Mouse (Mus musculus) C2C12 (cell line): Measurements from ENCODE around the gene Cul4b.

Source experiments
- CTCF ChIP-seq: IDR thresholded peaks from one replicate; pipeline ENCODE4 v1.5.1; 2011; ENCODE audit not compliant: control insufficient read depth, insufficient read depth, insufficient read length
- FOSL1 ChIP-seq: IDR thresholded peaks from one replicate; pipeline ENCODE4 v1.8.0; 2011; ENCODE audit warnings: mild to moderate bottlenecking, low read length; ENCODE audit not compliant: poor library complexity, insufficient read depth, severe bottlenecking
- MAX ChIP-seq: IDR thresholded peaks from one replicate; pipeline ENCODE4 v1.6.1; 2011; ENCODE audit warnings: mild to moderate bottlenecking, control low read depth
- MYOD1 ChIP-seq: IDR thresholded peaks from one replicate; pipeline ENCODE4 v1.6.1; 2011; ENCODE audit warnings: low read depth; ENCODE audit not compliant: control insufficient read depth, insufficient read length
- MYOG ChIP-seq: IDR thresholded peaks from one replicate; pipeline ENCODE4 v1.6.1; 2011; ENCODE audit not compliant: control insufficient read depth, insufficient read length; ENCODE audit errors: extremely low read depth
- USF1 ChIP-seq: IDR thresholded peaks from one replicate; pipeline ENCODE4 v1.6.1; 2011; ENCODE audit warnings: low read depth, mild to moderate bottlenecking, control low read depth, moderate library complexity

DNA sequence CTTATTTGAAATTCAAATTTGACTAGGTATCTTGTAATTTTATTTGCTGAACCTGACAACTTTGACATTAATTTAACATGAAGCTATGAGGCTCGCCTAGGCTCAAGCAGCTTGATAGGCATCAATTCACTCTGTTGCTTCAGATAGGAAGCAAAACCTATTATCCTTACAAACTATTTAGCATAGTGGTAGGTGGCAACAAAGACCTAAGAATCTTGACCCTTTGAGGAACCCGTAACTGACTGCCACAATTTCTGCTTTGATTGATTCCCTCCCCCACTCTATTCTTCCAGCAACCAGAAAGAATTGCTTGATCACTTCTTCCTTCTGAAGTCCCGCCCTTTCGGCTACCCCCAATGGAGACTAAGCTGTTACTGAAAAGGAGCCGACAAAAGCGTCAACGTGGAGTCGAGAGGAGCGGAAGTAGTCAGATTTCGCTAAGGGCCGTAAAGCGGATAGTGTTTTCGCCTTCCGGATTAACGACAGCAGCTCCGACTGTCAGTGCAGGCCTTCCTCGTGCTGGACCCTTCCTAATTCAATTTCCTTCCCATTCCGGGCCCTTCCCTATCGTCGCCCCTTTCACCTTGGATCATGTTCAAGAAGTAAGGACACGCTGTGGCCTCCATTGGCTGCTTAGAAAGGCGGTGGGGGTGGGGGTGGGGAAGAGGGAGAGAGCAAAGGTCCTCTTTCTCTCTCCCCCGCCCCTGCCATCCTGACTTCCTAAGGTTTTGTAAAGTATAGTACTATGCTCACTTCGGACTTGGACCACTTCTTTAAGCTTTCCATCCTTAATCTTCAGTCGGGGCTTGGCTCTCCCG is 24.4 kb upstream of the Cul4b start, which contains the start of gene Mcts1:
- TF ChIP-seq CTCF (no peak), MYOD1 (no peak), USF1 (no peak), FOSL1 (no peak), MAX (peak; percentile 50), MYOG (no peak)
